Mouse (Mus musculus) limb, embryonic 14.5 days (tissue): ENCODE results near the gene Fth1. TPM values are rescaled to one million over a fixed set of nuclear protein-coding genes. Genes with fewer than 3 reads are reported as not detected.
"Not testable (repeated sequence)": the region's sequence is repeated elsewhere in the genome, so short reads cannot be mapped to it uniquely, and the experiment has no call there.

ENCODE experiments used
- ATAC-seq: fragments of 200-750 bp; cut with Nextera tagmentation; 2 replicates; pipeline ENCODE4 v1.8.0; 2017; ENCODE audit warnings: low read depth, moderate number of reproducible peaks, moderate TSS enrichment; ENCODE audit not compliant: low FRiP score
- DNase-seq: peaks from one replicate; pipeline ENCODE4 v3.0.0-alpha.2; 2015; ENCODE audit warnings: low spot score
- H3K27ac ChIP-seq: fragments of 300-500 bp; sonication (generic); replicated peaks from 2 replicates; pipeline ENCODE4 v1.5.1; 2014; ENCODE audit warnings: low read depth, mild to moderate bottlenecking, low read length, moderate library complexity, mixed read lengths
- H3K27me3 ChIP-seq: fragments of 300-500 bp; sonication (generic); 2 replicates; pipeline ENCODE4 v1.6.1; 2014; ENCODE audit warnings: low read length, mixed read lengths; ENCODE audit not compliant: control insufficient read depth, insufficient read depth
- H3K36me3 ChIP-seq: fragments of 300-500 bp; sonication (generic); 2 replicates; pipeline ENCODE4 v1.6.1; 2014; ENCODE audit warnings: mild to moderate bottlenecking, low read length, moderate library complexity, mixed read lengths; ENCODE audit not compliant: control insufficient read depth, insufficient read depth
- H3K4me1 ChIP-seq: fragments of 300-500 bp; sonication (generic); 2 replicates; pipeline ENCODE4 v1.6.1; 2014; ENCODE audit warnings: antibody characterized with exemption, low read length, mixed read lengths; ENCODE audit not compliant: control insufficient read depth, insufficient read depth
- H3K4me2 ChIP-seq: fragments of 300-500 bp; sonication (generic); replicated peaks from 2 replicates; pipeline ENCODE4 v1.6.1; 2014; ENCODE audit warnings: low read depth, mild to moderate bottlenecking, low read length, moderate library complexity; ENCODE audit not compliant: severe bottlenecking
- H3K4me3 ChIP-seq: fragments of 300-500 bp; sonication (generic); replicated peaks from 2 replicates; pipeline ENCODE4 v1.5.1; 2014; ENCODE audit warnings: low read length
- H3K9ac ChIP-seq: fragments of 300-500 bp; sonication (generic); 2 replicates; pipeline ENCODE4 v1.6.1; 2014; ENCODE audit warnings: mild to moderate bottlenecking, low read depth, low read length, moderate library complexity; ENCODE audit not compliant: severe bottlenecking
- H3K9me3 ChIP-seq: fragments of 300-500 bp; sonication (generic); 2 replicates; pipeline ENCODE4 v1.6.1; 2016; ENCODE audit warnings: low read length; ENCODE audit not compliant: control insufficient read depth
- POLR2A ChIP-seq: fragments of 200-500 bp; IDR thresholded peaks from 2 replicates; pipeline ENCODE4 v1.8.0; 2012; ENCODE audit warnings: inconsistent platforms, mild to moderate bottlenecking, moderate library complexity, borderline replicate concordance; ENCODE audit not compliant: insufficient read depth, insufficient read length; ENCODE audit errors: extremely low read depth
- WGBS: fragments of 180-500 bp; shearing (Covaris S2); extraction: QIAGEN DNeasy Blood & Tissue Kit; methylation state at CpG from one replicate; pipeline ENCODE4 v1.1.7; 2014; 5-methylcytosine and 5-hydroxymethylcytosine counted together
- polyA plus RNA-seq, 2 experiments: library from polyadenylated mRNA; depleted of rRNA in 1 of 2; stranded (reverse) in 1 of 2; unstranded in 1 of 2; fragments of >200 nt; fragmentation: Nextera tagmentation in 1 of 2; extraction: Ambion mirVana in 1 of 2; gene quantifications; 2 replicates each; pipeline versions ENCODE4 v1.2.1 to v1.2.3; 2012 to 2014

The Fth1 gene
- polyA plus RNA-seq, 2 experiments, result 670 to 1,580 TPM

DNA sequence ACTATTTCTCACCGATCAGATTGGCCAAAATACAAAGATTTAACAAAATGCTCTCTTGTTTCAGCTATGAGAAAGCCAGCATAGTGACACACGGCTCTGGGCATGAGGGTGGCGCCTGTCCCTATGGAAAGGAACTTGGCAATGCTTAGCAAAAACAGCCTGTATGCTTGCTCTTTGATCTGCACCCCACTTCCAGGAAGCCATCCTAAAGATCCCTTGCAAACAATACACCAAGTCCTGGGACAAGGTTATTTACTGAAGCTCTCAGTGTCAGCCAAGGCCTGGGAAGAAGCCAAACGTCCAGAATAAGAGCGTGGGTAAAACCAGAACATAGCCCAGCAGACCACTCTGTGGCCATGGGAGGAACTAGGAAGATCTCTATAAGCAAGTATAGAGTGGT, 19.6 kb upstream of the Fth1 start:
- H3K9ac ChIP-seq, result no peak overlapping the region
- WGBS, result 82% methylated on average over 5 of the region's 5 CpGs
- no peak for ATAC-seq
- H3K27me3 ChIP-seq, result no peaks in the 10 kb centered on the region
- no peaks in the 10 kb centered on the region for H3K36me3 ChIP-seq
- DNase-seq, result no peak
- no peaks in the 10 kb centered on the region for H3K4me1 ChIP-seq
- H3K4me2 ChIP-seq, result no peak overlapping the region
- H3K9me3 ChIP-seq, result no peaks in the 10 kb centered on the region
- no peak overlapping the region for H3K4me3 ChIP-seq
- no peak for TF ChIP-seq POLR2A
- H3K27ac ChIP-seq, result no peak overlapping the region

DNA sequence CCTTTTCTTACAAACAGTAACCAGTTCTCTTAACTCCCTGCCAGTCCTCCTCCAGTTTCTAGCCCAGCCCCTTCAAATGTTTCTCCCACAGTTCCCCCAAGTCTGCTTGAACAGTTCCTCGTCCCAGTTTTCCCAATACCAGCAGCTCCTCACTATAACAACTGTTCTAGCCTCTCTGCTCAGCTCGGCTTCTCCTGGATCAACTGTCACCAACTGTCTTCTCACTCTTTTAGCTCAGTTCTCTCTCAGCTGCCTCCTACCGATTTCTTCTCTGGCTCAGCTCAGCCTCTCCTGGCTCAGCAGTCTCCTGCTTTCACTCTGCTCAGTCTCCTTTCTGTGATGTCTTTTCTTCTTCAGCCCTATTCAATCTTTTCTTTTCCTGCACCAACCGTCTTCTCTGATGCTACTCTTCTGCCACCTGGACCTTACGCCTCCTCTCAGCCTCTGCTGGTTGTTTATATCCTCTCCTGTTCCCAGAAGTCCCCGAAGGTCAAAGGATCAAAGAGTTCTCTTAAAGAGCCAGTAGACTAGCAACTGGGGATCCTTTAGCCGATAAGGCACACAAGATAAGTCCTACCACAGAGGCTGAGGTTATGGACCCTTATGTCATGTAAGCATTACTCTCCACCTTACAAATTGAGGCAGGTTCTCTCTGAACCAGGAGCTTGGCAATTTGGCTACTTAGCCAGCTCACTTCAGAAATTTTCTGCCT, 16.0 kb upstream of the Fth1 start:
- Histone ChIP-seq H3K4me2 (no peak overlapping the region), H3K9me3 (no peaks in the 10 kb centered on the region), H3K4me1 (no peaks in the 10 kb centered on the region), H3K4me3 (no peak overlapping the region), H3K9ac (no peak overlapping the region), H3K27me3 (no peaks in the 10 kb centered on the region), H3K36me3 (no peaks in the 10 kb centered on the region), H3K27ac (no peak overlapping the region)
- no peak for TF ChIP-seq POLR2A
- ATAC-seq, result no peak
- no peak for DNase-seq
- 19% methylated on average over 7 of the region's 7 CpGs for WGBS

DNA sequence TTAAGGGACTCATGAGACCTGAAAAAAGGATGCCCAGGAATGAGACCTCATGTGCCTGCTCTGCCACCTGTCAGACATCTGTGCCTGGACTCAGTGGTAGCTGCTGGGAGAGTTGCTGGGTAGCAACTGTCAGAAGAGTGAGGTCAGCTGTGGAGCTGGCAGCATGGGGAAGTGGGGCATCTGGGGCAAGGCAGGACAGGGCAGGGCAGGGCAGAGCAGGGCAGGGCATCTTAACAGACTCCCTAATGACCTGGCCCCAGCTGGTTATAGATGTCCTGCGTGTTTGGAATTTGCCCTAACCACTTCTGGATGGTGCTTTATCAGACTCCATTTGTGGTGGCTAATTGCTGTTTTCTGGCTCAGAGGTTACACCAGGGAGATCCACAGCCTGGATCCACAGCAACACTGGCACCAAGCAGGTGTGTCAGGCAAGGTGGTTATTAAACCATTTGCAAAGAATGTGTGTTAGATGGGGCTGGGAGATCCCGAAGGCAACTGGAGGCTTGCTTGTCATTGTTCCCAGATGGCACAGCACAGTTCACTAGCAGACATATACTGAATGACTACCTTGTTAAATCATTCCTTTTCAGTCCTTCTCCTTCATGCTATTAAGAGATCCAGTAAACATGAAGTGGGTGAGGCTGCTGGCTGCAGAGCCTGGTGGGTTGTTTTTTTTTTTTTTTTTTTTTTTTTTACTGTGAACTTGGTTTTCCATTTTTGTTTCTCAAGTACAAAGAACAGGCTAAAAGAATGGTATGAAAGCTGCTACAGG, 14.1 kb upstream of the Fth1 start:
- Histone ChIP-seq H3K4me1 (no peaks in the 10 kb centered on the region), H3K4me3 (no peak overlapping the region), H3K9ac (no peak overlapping the region), H3K4me2 (no peak overlapping the region), H3K36me3 (no peaks in the 10 kb centered on the region), H3K9me3 (no peaks in the 10 kb centered on the region), H3K27me3 (no peaks in the 10 kb centered on the region), H3K27ac (no peak overlapping the region)
- WGBS, result 39% methylated on average over 2 of the region's 2 CpGs
- ATAC-seq (no peak), DNase-seq (no peak)
- TF ChIP-seq POLR2A, result no peak

- no peak for TF ChIP-seq POLR2A
- 80% methylated on average over 8 of the region's 10 CpGs for WGBS
- Histone ChIP-seq H3K4me1 (no peaks in the 10 kb centered on the region), H3K4me3 (no peak overlapping the region), H3K9ac (no peak overlapping the region), H3K27ac (no peak overlapping the region), H3K9me3 (no peaks in the 10 kb centered on the region), H3K36me3 (no peaks in the 10 kb centered on the region), H3K27me3 (no peaks in the 10 kb centered on the region), H3K4me2 (no peak overlapping the region)
- DNase-seq (no peak), ATAC-seq (no peak)
Measured at GRCm38 (mm10) chr19:9968081-9968787, 12.2 kb upstream of the Fth1 start.

DNA sequence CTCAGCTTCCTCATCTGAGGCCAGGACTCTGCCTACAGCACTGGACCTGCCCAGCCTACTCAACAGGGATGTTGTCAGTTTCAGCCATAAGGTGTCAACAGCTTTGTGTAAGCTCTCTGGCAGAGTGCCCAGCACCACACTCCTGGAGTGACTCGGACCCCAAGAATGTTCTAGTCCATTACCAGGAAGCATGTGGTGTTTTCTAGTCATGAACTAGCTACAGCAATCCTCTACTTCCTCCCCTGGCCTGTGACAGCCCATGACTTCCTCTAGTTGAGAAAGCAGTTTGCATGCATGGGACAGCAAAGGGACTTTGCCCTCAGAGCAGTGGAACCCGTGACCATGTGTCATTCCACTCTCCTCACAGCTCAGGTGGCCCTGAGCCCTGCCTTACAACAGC, 5.5 kb upstream of the Fth1 start:
- not testable (repeated sequence) for H3K4me3 ChIP-seq, DNase-seq, H3K4me1 ChIP-seq, H3K36me3 ChIP-seq, H3K9ac ChIP-seq, ATAC-seq, H3K27me3 ChIP-seq, H3K27ac ChIP-seq, H3K4me2 ChIP-seq, H3K9me3 ChIP-seq
- WGBS, result 48% methylated on average over 2 of the region's 2 CpGs
